Mouse (Mus musculus) heart, adult 18-20 months (tissue): ENCODE results near the gene 3110021N24Rik. TPM values are rescaled to one million over a fixed set of nuclear protein-coding genes. Genes with fewer than 3 reads are reported as not detected.

Experiments
- DNase-seq, 2 experiments: peaks; one replicate each; pipeline ENCODE4 v3.0.0; 2021 to 2022; ENCODE audit warnings: mixed read lengths in 1 of 2
- total RNA-seq, 2 experiments: library from RNA; stranded (reverse); gene quantifications; 2 replicates each; pipeline ENCODE4 v1.2.3; 2021

The 3110021N24Rik gene
- total RNA-seq, 2 experiments from 2014 or later, result 0.20 to 0.31 TPM

DNA sequence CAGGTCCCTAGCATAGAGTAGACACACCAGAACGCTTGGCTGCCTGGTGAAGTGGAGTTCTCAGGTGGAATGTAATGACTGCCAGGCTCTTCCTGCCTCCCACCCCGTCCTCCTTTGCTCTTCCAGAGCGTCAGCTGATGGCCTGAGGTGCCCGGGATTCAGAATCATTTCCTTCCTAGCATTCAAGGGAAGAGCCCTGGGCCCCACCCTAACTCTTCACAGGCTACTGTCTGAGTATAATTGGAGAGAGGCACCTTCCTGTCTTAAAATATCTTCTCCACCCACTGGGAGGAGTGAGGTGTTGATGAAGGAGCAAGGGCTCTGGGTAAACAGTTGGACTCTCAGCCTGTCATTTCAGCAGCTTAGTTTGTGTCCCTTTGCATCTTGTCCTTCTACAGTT lies 77.3 kb downstream of the 3110021N24Rik start:
- peak in 1 of 2 experiments; percentile 27 for DNase-seq

DNA sequence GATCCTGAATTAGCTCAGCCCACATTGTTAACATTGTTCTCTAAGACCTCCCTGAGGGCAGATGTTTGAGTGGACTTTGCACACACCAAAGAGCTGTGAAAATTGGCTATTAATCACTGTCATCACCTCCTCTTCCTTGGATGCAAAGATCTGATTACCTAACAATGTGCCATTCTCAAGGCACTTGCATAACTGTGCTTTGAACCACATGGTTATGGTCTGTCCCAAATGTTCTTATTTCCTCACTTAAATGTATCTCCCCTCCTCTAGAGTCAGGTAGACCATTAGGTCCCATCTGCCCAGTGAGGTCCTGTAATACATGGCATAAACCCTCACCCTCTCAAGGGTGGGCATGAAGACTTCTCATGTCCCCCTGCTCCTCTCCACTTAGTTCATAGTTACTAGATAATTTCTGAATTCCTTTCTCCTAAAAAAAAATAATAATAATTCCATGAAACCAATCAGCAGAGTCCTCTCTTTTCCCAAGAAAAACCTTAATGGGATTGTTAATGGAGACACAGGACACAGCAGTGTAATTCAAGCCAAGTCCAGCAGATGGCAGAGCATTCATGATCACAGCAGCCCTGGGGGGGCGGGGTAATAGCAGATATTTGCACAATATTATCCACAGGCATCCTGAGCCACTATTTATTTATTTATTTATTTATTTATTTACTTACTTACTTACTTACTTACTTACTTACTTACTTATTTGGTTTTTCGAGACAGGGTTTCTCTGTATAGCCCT lies 78.8 kb downstream of the 3110021N24Rik start:
- peak; percentile 68 to 93 for DNase-seq

DNA sequence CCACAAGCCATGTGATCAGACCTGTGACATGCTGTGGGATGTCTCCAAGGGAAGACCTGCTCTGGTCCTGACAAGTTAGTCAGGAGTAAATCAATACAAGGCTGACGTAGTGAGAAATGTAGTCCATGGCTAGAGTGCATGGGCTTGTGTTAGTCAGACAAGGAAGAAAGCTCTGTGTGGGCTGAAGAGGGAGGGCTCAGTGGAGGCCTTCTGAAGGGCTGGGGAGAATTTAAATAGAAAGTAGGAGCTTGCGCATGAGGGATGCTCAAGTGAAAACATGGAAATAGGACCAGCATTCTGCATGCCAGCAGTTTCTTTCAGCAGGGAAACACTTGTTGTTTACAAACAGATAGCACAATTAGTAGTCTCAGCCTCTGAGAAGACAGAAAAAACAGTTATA lies 84.1 kb downstream of the 3110021N24Rik start:
- no peak for DNase-seq

DNA sequence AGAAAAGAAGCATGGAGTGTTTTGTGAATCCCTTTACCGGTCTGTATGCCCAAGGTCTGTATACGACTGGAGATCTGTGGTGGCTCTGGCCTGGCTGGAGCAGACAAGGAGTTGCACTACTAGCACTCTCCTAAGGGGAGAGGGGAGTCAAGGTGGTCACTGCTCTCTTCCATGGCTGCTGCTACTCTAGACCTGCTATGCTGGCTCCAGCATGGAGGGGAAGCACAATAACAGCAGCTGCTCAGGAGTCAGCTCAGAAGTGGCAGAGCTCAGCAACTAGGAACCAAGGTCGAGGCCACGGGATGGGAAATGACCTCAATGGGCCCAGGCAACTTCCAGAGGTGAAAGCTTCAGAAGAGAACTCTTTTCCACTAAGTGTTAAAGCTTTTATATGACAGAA lies 91.7 kb downstream of the 3110021N24Rik start:
- DNase-seq, result no peak

DNA sequence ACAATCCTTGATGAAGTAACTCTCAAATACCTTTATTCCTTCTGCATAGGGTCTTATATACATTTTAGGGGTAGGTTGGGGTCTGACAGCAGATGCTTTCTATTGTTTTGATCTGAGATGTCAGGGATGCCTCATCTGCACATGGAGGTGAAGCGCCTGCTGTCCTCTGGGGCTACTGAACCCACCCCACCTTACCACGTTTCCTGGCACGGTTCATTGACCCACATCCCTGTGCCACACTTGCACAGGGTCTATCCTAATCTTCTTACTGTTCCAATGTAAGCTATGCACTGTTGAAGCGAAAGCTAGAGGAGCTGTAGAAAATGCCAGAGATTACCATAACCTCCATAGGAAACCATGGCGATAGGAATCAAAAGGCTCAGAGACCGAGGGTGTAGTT lies 92.1 kb downstream of the 3110021N24Rik start:
- DNase-seq, result no peak

DNA sequence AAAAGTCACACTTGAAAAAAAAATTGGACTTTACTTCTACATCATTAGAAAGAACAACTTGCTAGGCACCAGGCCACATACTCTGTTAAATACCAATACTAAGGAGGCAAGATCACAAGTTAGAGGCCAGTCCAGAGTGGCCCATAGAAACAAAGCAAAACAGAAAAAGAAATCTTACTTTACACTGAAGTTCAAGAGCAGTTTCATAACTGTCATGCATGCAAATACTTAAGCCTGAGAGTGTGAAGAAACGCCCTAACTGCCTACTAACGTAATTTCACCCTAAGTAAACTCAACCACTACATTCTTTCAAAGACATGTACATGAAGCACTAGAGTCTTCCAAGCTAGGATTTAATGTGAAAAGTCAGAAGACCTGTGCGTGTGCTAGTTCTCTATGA lies 106.2 kb downstream of the 3110021N24Rik start:
- DNase-seq, result no peak

DNA sequence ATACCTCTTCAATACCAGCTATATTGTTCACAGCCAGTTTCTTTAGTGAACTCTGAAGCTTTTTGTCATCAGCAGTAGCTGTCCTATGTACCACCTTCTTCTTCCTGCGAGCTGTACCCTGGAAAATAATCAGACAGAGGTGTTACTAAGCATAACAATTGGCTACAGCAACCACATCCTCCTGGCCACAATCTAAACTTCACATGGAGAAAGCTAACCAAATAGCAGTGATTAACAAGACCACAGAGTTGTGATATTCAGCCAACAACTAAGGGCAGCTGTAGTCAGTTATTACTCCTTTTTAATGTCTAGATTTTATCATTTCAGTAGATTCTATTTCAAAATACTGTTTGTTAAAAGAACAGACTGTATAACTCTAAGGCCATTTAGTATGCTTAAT lies 106.6 kb downstream of the 3110021N24Rik start:
- no peak for DNase-seq

DNA sequence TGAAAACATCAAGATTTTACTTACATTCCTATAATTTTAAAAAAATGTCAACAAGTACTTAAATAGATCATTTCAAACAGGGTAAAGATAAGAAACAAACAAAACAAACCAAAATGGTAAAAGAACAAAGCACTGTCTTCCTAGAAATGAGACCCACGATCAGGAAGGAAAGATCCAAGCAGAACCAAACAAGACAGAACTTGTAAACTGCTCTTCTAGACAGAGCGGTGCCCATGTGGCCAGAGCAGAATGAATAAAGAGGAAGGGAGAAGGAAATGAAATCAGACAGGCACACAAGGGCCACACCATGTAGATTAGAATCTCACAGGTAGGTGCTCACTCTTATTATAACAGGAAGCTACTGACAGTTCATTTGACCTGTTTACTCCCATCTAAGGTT lies 107.2 kb downstream of the 3110021N24Rik start:
- no peak for DNase-seq

DNA sequence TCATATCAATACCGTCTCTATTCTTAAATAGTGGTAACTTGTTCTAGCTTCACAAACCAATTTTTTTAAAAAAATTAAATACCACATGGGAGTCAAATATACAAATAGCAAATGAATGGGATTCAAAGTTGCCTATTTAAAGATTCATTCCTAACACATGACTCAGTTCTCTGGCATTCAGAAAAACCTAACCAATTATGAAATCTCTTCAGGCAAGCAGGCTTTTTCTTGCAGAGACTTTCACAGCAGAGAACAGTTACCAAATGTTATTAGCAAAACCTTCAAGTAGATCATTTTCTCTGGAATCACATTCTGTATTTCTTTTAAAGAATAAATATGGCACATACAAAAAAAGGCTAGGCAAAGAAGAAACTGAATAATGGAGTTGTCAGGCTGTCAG lies 111.2 kb downstream of the 3110021N24Rik start:
- no peak for DNase-seq

Other genes starting within 250 kb of the 3110021N24Rik start
- 10 to 100 TPM; 15.5 to 15.8 TPM for gene Prpf38a, start 140.3 kb upstream of the 3110021N24Rik start, total RNA-seq
- under 1 TPM in 1 of 2 experiments, not detected in 1; 0.10 TPM for gene Orc1, start 140.2 kb upstream of the 3110021N24Rik start, total RNA-seq
- 10 to 100 TPM; 13.0 to 15.4 TPM for gene Cc2d1b, start 99.7 kb upstream of the 3110021N24Rik start, total RNA-seq
- gene Zfyve9, start 61.1 kb downstream of the 3110021N24Rik start, total RNA-seq, result 10 to 100 TPM; 27.5 to 28.4 TPM
- gene Btf3l4, start 114.0 kb downstream of the 3110021N24Rik start, total RNA-seq, result 10 to 100 TPM; 73.1 to 75.0 TPM
- gene Txndc12, start 115.0 kb downstream of the 3110021N24Rik start, total RNA-seq, result 10 to 100 TPM; 28.0 to 28.7 TPM
- 10 to 100 TPM; 25.4 to 25.5 TPM for gene Kti12, start 128.1 kb downstream of the 3110021N24Rik start, total RNA-seq
- gene A730015C16Rik, start 129.0 kb downstream of the 3110021N24Rik start, total RNA-seq, result not detected
- 1 to 10 TPM in 1 of 2 experiments, under 1 TPM in 1; 0.60 to 1.6 TPM for gene Rab3b, start 159.4 kb downstream of the 3110021N24Rik start, total RNA-seq